20 mouse cellular contexts compared by ENCODE assay signal in the genomic region with DNA sequence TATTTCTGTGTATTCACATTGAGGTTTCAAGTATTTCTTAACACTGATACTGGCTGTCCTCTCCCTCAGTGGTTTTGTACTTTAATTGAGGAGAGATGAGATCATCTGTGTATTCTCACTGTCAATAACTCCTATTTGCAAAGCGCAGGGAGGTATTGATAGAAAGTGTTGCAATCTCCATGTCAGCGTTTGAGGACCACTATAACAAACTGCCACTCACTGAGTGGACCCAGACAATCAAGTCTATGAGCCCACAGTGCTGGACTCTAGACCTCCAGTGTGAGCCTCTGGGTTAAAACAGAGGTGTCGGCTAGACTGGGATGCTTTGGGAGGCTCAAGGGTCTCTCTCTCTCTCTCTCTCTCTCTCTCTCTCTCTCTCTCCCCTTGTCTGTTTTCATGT.
"Had no signal": no experiment of that assay in that cellular context is flagged by ENCODE, and none has a peak within 500 bp of the region (broad histone marks: within the 10 kb centered on the region; RNA-seq: fewer than 3 reads in every experiment).

No protein-coding gene starts in this region.

- H3K27me3 ChIP-seq: limb, embryonic 12.5 days; limb, embryonic 15.5 days; lung, embryonic 15.5 days; megakaryocyte, embryonic 14.5 days; midbrain, embryonic 15.5 days; neural tube, embryonic 13.5 days had no signal

- H3K9me3 ChIP-seq: limb, embryonic 12.5 days; limb, embryonic 15.5 days; lung, embryonic 15.5 days; megakaryocyte, embryonic 14.5 days; midbrain, embryonic 10.5 days; midbrain, embryonic 15.5 days; neural tube, embryonic 13.5 days had no signal

- H3K27ac ChIP-seq: hindbrain, postnatal 0 days; kidney, postnatal 0 days; limb, embryonic 12.5 days; limb, embryonic 15.5 days; lung, embryonic 15.5 days; midbrain, embryonic 10.5 days; midbrain, embryonic 15.5 days; neural tube, embryonic 13.5 days had no signal

- H3K4me3 ChIP-seq: limb, embryonic 12.5 days; limb, embryonic 15.5 days; lung, embryonic 15.5 days; megakaryocyte, embryonic 14.5 days; midbrain, embryonic 10.5 days; midbrain, embryonic 15.5 days; neural tube, embryonic 13.5 days had no signal

- ATAC-seq: hindbrain, postnatal 0 days; inflammation-experienced regulatory T-cells, adult 6 months; intestine, embryonic 16.5 days; midbrain, embryonic 15.5 days had no signal

- H3K4me2 ChIP-seq: limb, embryonic 12.5 days; limb, embryonic 15.5 days; lung, embryonic 15.5 days; midbrain, embryonic 15.5 days; neural tube, embryonic 13.5 days had no signal

- DNase-seq: kidney, adult 18-20 months; kidney, adult 9 months; kidney, postnatal 25 days; left cerebral cortex, postnatal 4 days; lung, postnatal 10 days; lung, postnatal 36 days; thymus, adult 18-20 months; thymus, postnatal 14 days; thymus, postnatal 4 days had no signal

- H3K36me3 ChIP-seq: limb, embryonic 12.5 days; limb, embryonic 15.5 days; lung, embryonic 15.5 days; midbrain, embryonic 10.5 days; midbrain, embryonic 15.5 days; neural tube, embryonic 13.5 days had no signal

- H3K9ac ChIP-seq: limb, embryonic 12.5 days; limb, embryonic 15.5 days; lung, embryonic 15.5 days; midbrain, embryonic 15.5 days; neural tube, embryonic 13.5 days had no signal
